Mouse (Mus musculus) cerebellum, postnatal 25 days (tissue): Measurements from ENCODE around the gene Rhog.
"Not testable (repeated sequence)": the region's sequence is repeated elsewhere in the genome, so short reads cannot be mapped to it uniquely, and the experiment has no call there.

Source experiments
- DNase-seq, 2 experiments: peaks; one replicate each; pipeline ENCODE4 v3.0.0; 2021; ENCODE audit warnings: mixed read lengths in 2 of 2

The Rhog gene

GRCm38 (mm10) chr7:102255954-102256353 is at the start of gene Rhog:
Rhog (minus strand) TSS chr7:102256054.
- no peak for DNase-seq

GRCm38 (mm10) chr7:102305596-102305995 is 49.7 kb upstream of the Rhog start:
- no peak for DNase-seq

GRCm38 (mm10) chr7:102302471-102302870 is 46.6 kb upstream of the Rhog start:
- no peak for DNase-seq

GRCm38 (mm10) chr7:102300761-102301160 is 44.9 kb upstream of the Rhog start:
- no peak for DNase-seq

- no peak for DNase-seq
Measured at GRCm38 (mm10) chr7:102293234-102293633, 37.4 kb upstream of the Rhog start.

GRCm38 (mm10) chr7:102292228-102292627 is 36.4 kb upstream of the Rhog start:
- no peak for DNase-seq

- DNase-seq, result no peak
Measured at GRCm38 (mm10) chr7:102289466-102289865, 33.6 kb upstream of the Rhog start.

GRCm38 (mm10) chr7:102282261-102282660 is 26.4 kb upstream of the Rhog start:
- peak in 1 of 2 experiments; percentile 13 for DNase-seq

GRCm38 (mm10) chr7:102281403-102281802 is 25.5 kb upstream of the Rhog start:
- DNase-seq, result no peak

GRCm38 (mm10) chr7:102272422-102272948 is 16.6 kb upstream of the Rhog start:
- peak; percentile 27 to 53 for DNase-seq

- no peak for DNase-seq
Measured at GRCm38 (mm10) chr7:102268395-102268748, 12.5 kb upstream of the Rhog start.

- DNase-seq, result peak in 1 of 2 experiments; percentile 85
Measured at GRCm38 (mm10) chr7:102267601-102268394, 11.9 kb upstream of the Rhog start, which contains the start of gene Stim1. Stim1 (plus strand) TSS chr7:102267806.

- peak; percentile 98 for DNase-seq
Measured at GRCm38 (mm10) chr7:102267113-102267579, 11.3 kb upstream of the Rhog start.

- DNase-seq, result no peak
Measured at GRCm38 (mm10) chr7:102266401-102267042, 10.7 kb upstream of the Rhog start.

- not testable (repeated sequence) for DNase-seq
Measured at GRCm38 (mm10) chr7:102266021-102266400, 10.2 kb upstream of the Rhog start.

- no peak for DNase-seq
Measured at GRCm38 (mm10) chr7:102263020-102263419, 7.2 kb upstream of the Rhog start.

GRCm38 (mm10) chr7:102260518-102260917 is 4.7 kb upstream of the Rhog start:
- DNase-seq, result no peak

GRCm38 (mm10) chr7:102259716-102260479 is 4.0 kb upstream of the Rhog start:
- DNase-seq, result no peak

- no peak for DNase-seq
Measured at GRCm38 (mm10) chr7:102258753-102259152, 2.9 kb upstream of the Rhog start.

GRCm38 (mm10) chr7:102258189-102258588 is 2.3 kb upstream of the Rhog start:
- DNase-seq, result peak; percentile 79 to 90

GRCm38 (mm10) chr7:102256636-102257035 is 782 bp upstream of the Rhog start:
- DNase-seq, result no peak

- no peak for DNase-seq
Measured at GRCm38 (mm10) chr7:102253631-102254030, 2.2 kb downstream of the Rhog start.

GRCm38 (mm10) chr7:102250631-102251214 is 5.1 kb downstream of the Rhog start:
- peak; percentile 93 to 95 for DNase-seq
